Mouse (Mus musculus): Measurements from ENCODE around the gene Tmem87a.

The Tmem87a gene

GRCm38 (mm10) chr2:120403986-120404822 is at the start of gene Tmem87a:
Gene Tmem87a (minus strand): TSS chr2:120404113.
- DNase-seq (ENCODE audit: low spot score): peak; percentile 96

GRCm38 (mm10) chr2:120452600-120452999 is 48.7 kb upstream of the Tmem87a start:
- DNase-seq (ENCODE audit: low spot score): no peak

DNA sequence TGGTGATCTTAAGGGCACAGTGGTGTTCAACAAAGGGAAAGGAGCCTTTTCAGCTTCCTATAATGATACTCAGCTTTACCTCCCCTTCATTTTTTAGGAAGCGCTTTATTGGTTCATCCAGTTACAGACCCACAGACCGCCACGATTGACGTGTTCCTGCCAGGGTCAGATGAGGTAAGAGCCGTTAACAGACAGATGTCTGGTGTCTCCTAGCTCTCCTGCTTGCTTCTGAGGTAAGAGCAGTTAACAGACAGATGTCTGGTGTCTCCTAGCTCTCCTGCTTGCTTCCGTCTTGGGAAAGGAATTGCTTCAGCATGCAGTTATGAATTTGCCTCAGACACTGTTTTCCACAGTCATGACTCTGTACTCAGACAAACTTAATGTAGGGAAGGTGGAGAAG is 46.8 kb upstream of the Tmem87a start:
- no peak for DNase-seq (ENCODE audit: low spot score)

DNA sequence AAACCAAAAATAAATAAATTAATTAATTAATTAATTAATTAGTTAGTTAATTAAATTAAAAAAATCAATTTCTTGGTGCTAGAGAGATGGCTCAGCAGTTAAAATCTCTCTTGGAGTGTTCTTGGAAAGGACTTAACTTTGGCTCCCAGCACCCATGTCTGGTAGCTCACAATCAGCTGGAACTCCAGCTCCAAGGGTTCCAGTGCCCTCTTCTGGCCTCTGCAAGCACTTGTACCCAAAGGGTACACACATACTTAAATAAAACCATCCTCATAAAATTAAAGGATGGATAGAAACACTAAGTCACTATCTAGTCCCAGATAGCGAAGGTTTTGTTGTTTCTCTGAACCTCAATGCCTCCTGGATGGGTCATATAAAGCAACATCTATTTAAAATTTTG is 43.4 kb upstream of the Tmem87a start:
- DNase-seq (ENCODE audit: low spot score): no peak

- DNase-seq (ENCODE audit: low spot score): no peak
Observed at GRCm38 (mm10) chr2:120446373-120446772, 42.5 kb upstream of the Tmem87a start.

DNA sequence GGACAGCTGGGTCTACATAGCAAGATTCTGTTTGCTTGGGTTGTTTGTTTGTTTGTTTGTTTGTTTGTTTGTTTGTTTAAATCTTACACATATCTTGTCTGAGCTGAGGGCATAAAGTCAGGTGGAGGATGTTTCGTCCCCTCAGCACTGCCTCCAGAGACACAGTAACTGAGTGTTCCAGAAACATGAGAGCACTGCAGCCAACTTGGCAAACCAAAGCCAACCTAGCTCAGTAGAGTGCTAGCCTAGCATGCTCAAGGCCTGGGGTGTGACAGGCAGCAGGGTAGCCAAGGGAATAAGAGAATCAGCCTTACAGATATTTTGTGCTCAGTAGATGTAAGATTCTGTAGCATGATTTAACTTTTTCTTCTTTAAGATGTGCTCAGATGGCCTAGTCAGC is 40.6 kb upstream of the Tmem87a start:
- DNase-seq (ENCODE audit: low spot score): no peak

DNA sequence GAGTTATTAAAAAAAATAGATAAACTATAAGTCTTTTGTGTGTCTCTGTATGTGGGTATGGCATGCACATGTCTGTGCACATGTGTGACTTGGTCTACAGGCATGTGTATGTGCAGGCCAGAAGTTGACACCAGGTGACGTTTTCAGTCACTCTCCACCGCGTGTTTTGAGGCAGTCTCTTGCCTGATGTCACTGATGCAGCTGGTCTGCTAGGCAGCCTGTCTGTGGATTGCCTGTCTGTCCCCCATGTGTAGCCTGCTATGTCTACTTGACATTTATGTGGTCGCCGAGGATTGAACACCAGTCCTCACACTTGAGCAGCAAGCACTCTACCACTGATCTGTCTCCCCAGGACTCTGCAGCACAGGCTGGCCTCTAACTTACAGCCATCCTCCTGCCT is 20.5 kb upstream of the Tmem87a start:
- no peak for DNase-seq (ENCODE audit: low spot score)

GRCm38 (mm10) chr2:120414738-120415414 is 11.0 kb upstream of the Tmem87a start:
- DNase-seq (ENCODE audit: low spot score): no peak

DNA sequence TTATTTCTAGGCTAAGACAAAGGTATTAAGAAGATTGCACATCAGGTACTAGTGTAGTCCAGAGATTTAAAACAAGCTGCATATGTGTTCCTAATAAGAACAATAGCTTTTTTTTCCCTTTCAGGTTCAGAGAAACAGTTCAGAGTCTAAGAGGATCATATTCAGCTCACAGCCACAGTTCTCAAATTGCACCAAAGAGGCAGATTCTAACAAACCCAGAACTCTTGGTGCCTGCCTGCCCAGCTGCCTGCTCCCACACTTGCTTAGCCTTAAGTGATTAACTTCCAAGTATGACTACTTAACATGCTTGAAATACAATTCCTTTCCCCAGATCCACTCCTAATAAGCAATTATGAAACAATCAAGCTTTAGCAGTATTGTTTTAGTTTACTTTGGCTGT is 10.2 kb upstream of the Tmem87a start:
- DNase-seq (ENCODE audit: low spot score): no peak

- DNase-seq (ENCODE audit: low spot score): no peak
Observed at GRCm38 (mm10) chr2:120411096-120411628, 7.2 kb upstream of the Tmem87a start.

- DNase-seq (ENCODE audit: low spot score): no peak
Observed at GRCm38 (mm10) chr2:120404823-120405765, 1.2 kb upstream of the Tmem87a start.

DNA sequence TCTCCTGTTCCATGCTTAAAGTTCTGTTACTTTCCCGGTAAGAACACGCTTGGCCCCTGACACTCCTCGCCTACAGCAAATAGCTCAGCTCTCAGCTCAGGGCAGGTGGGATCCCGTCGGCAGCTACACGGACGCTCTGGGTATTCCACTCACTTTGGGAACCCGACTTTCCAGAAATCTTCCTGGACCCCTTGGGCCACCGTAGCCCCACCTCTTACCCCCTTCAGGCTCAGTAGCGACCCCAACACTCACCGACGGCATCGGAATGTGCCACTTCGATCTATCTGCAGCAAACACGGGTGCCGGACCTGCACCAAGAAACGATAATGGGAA is 294 bp downstream of the Tmem87a start, which contains the start of gene Ganc:
Ganc (plus strand) TSS at position 244 of the 333 bp plus-strand sequence.
- no peak for DNase-seq (ENCODE audit: low spot score)

DNA sequence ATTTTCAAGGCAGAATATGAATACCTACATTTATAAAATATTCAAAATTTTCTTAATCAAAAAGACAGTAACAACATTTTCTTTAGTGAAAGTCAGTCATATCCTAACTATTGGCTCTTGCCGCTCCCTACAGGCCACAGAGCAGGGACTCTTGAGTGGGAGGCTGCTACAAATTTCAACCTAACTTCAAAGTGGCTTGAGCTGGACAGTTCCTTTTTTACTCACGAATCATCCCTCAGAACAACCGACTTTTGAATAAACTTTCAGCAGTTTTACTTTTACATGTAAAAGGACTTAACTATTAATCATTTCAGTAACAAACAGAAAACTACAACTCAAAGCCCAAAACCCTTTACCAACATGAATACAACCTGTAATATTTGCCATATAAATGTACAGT is 1.1 kb downstream of the Tmem87a start:
- no peak for DNase-seq (ENCODE audit: low spot score)

GRCm38 (mm10) chr2:120397951-120398350 is 6.0 kb downstream of the Tmem87a start:
- no peak for DNase-seq (ENCODE audit: low spot score)

GRCm38 (mm10) chr2:120392406-120392805 is 11.5 kb downstream of the Tmem87a start:
- DNase-seq (ENCODE audit: low spot score): no peak

DNA sequence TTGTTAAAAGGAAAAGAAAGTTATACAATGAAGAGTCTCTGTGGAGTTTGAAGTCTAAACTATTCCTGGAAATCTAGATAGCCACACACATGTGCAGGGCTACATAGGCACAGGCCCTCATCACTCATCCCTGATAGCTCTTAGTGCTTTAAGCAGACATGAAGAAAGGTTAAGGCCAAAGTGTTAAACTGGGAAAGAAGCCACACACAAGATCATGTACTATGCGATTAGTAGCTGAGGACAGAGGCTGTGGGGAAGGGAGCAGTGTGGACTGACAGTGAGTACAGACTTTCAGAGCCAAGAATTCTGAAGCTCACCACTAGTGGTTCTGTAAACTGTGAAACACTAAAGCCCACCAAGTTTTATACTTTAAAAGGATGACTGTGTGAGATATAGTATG is 13.0 kb downstream of the Tmem87a start:
- DNase-seq (ENCODE audit: low spot score): no peak

- no peak for DNase-seq (ENCODE audit: low spot score)
Observed at GRCm38 (mm10) chr2:120389376-120389775, 14.5 kb downstream of the Tmem87a start.

- DNase-seq (ENCODE audit: low spot score): no peak
Observed at GRCm38 (mm10) chr2:120387291-120387690, 16.6 kb downstream of the Tmem87a start.

GRCm38 (mm10) chr2:120386264-120386663 is 17.6 kb downstream of the Tmem87a start:
- DNase-seq (ENCODE audit: low spot score): no peak

- no peak for DNase-seq (ENCODE audit: low spot score)
Observed at GRCm38 (mm10) chr2:120373858-120374257, 30.1 kb downstream of the Tmem87a start.

- no peak for DNase-seq (ENCODE audit: low spot score)
Observed at GRCm38 (mm10) chr2:120367416-120368207, 36.3 kb downstream of the Tmem87a start.
